Mouse (Mus musculus): ENCODE measurements around the gene a. TPM values are rescaled to one million over a fixed set of nuclear protein-coding genes. Genes with fewer than 3 reads are reported as not detected.

Gene a
- polyA plus RNA-seq, 1 experiment = not detected

DNA sequence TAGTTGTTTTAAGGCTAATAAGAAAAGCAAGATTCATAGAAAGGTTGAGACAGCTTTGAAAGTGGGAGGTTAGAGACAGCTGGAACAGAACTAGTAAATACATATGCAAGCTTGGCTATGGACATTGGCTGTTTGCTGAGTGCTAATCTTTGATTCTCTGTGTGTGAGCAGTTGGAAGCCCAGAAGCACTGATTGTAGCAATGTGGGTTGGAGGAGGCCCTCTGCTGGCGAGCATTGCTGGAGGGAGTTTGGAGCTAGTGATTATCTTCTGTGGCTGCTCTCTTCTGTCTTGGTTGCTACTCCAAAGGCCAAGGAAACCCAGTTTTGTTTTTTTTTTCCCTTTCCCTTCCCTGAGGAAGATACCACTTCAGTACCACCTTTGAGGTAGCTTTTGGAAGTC, 26.6 kb downstream of the a start:
- Histone ChIP-seq H3K4me3 (ENCODE audit: low read depth, low read length) (no peak overlapping the region), H3K27ac (ENCODE audit: insufficient read depth, low read length) (no peak overlapping the region), H3K27me3 (ENCODE audit: control insufficient read depth, insufficient read depth, low read length, poor library complexity, severe bottlenecking) (no peaks in the 10 kb centered on the region), H3K9ac (ENCODE audit: low read depth, poor library complexity, severe bottlenecking) (no peak overlapping the region), H3K36me3 (ENCODE audit: control insufficient read depth, insufficient read depth, low read length, poor library complexity, severe bottlenecking) (peaks cover 3% of the 10 kb centered on the region), H3K9me3 (replicated peaks; ENCODE audit: control insufficient read depth, insufficient read depth, low read length, poor library complexity, severe bottlenecking) (no peaks in the 10 kb centered on the region), H3K4me1 (ENCODE audit: control insufficient read depth, insufficient read depth, low read length) (no peaks in the 10 kb centered on the region)
- TF ChIP-seq POLR2A (IDR thresholded peaks at IDR 0.05; ENCODE audit: insufficient read depth, low read length) (no peak), CTCF (IDR thresholded peaks at IDR 0.05; ENCODE audit: low read depth, low read length) (peak; percentile 53)

GRCm38 (mm10) chr2:154818599-154818998, 27.4 kb downstream of the a start:
- Histone ChIP-seq H3K27me3 (ENCODE audit: control insufficient read depth, insufficient read depth, low read length, poor library complexity, severe bottlenecking) (no peaks in the 10 kb centered on the region), H3K9ac (ENCODE audit: low read depth, poor library complexity, severe bottlenecking) (no peak overlapping the region), H3K9me3 (replicated peaks; ENCODE audit: control insufficient read depth, insufficient read depth, low read length, poor library complexity, severe bottlenecking) (no peaks in the 10 kb centered on the region), H3K27ac (ENCODE audit: insufficient read depth, low read length) (no peak overlapping the region), H3K4me1 (ENCODE audit: control insufficient read depth, insufficient read depth, low read length) (no peaks in the 10 kb centered on the region), H3K36me3 (ENCODE audit: control insufficient read depth, insufficient read depth, low read length, poor library complexity, severe bottlenecking) (peaks cover 5% of the 10 kb centered on the region), H3K4me3 (ENCODE audit: low read depth, low read length) (no peak overlapping the region)
- TF ChIP-seq CTCF (IDR thresholded peaks at IDR 0.05; ENCODE audit: low read depth, low read length) = no peak
- TF ChIP-seq POLR2A (IDR thresholded peaks at IDR 0.05; ENCODE audit: insufficient read depth, low read length) = no peak
- no peak for TF ChIP-seq EP300 (IDR thresholded peaks at IDR 0.05; ENCODE audit: insufficient read depth, low read depth, low read length)

GRCm38 (mm10) chr2:154820346-154820745, 29.1 kb downstream of the a start:
- H3K9ac ChIP-seq (ENCODE audit: low read depth, poor library complexity, severe bottlenecking) = no peak overlapping the region
- no peak for TF ChIP-seq EP300 (IDR thresholded peaks at IDR 0.05; ENCODE audit: insufficient read depth, low read depth, low read length)
- no peak for TF ChIP-seq POLR2A (IDR thresholded peaks at IDR 0.05; ENCODE audit: insufficient read depth, low read length)
- TF ChIP-seq CTCF (IDR thresholded peaks at IDR 0.05; ENCODE audit: low read depth, low read length) = no peak
- no peaks in the 10 kb centered on the region for H3K9me3 ChIP-seq (replicated peaks; ENCODE audit: control insufficient read depth, insufficient read depth, low read length, poor library complexity, severe bottlenecking)
- H3K4me3 ChIP-seq (ENCODE audit: low read depth, low read length) = no peak overlapping the region
- peaks cover 5% of the 10 kb centered on the region for H3K36me3 ChIP-seq (ENCODE audit: control insufficient read depth, insufficient read depth, low read length, poor library complexity, severe bottlenecking)
- no peaks in the 10 kb centered on the region for H3K4me1 ChIP-seq (ENCODE audit: control insufficient read depth, insufficient read depth, low read length)
- no peak overlapping the region for H3K27ac ChIP-seq (ENCODE audit: insufficient read depth, low read length)
- no peaks in the 10 kb centered on the region for H3K27me3 ChIP-seq (ENCODE audit: control insufficient read depth, insufficient read depth, low read length, poor library complexity, severe bottlenecking)

GRCm38 (mm10) chr2:154826054-154826538, 34.9 kb downstream of the a start:
- H3K36me3 ChIP-seq (ENCODE audit: control insufficient read depth, insufficient read depth, low read length, poor library complexity, severe bottlenecking) = peaks cover 8% of the 10 kb centered on the region
- H3K27me3 ChIP-seq (ENCODE audit: control insufficient read depth, insufficient read depth, low read length, poor library complexity, severe bottlenecking) = no peaks in the 10 kb centered on the region
- TF ChIP-seq POLR2A (IDR thresholded peaks at IDR 0.05; ENCODE audit: insufficient read depth, low read length) (no peak), EP300 (IDR thresholded peaks at IDR 0.05; ENCODE audit: insufficient read depth, low read depth, low read length) (no peak), CTCF (IDR thresholded peaks at IDR 0.05; ENCODE audit: low read depth, low read length) (no peak)
- no peak overlapping the region for H3K27ac ChIP-seq (ENCODE audit: insufficient read depth, low read length)
- H3K9ac ChIP-seq (ENCODE audit: low read depth, poor library complexity, severe bottlenecking) = no peak overlapping the region
- H3K9me3 ChIP-seq (replicated peaks; ENCODE audit: control insufficient read depth, insufficient read depth, low read length, poor library complexity, severe bottlenecking) = no peaks in the 10 kb centered on the region
- no peaks in the 10 kb centered on the region for H3K4me1 ChIP-seq (ENCODE audit: control insufficient read depth, insufficient read depth, low read length)
- no peak overlapping the region for H3K4me3 ChIP-seq (ENCODE audit: low read depth, low read length)

- H3K9ac ChIP-seq (ENCODE audit: low read depth, poor library complexity, severe bottlenecking) = no peak overlapping the region
- H3K27me3 ChIP-seq (ENCODE audit: control insufficient read depth, insufficient read depth, low read length, poor library complexity, severe bottlenecking) = no peaks in the 10 kb centered on the region
- H3K27ac ChIP-seq (ENCODE audit: insufficient read depth, low read length) = no peak overlapping the region
- H3K4me1 ChIP-seq (ENCODE audit: control insufficient read depth, insufficient read depth, low read length) = no peaks in the 10 kb centered on the region
- H3K4me3 ChIP-seq (ENCODE audit: low read depth, low read length) = no peak overlapping the region
- H3K36me3 ChIP-seq (ENCODE audit: control insufficient read depth, insufficient read depth, low read length, poor library complexity, severe bottlenecking) = peaks cover 8% of the 10 kb centered on the region
- no peaks in the 10 kb centered on the region for H3K9me3 ChIP-seq (replicated peaks; ENCODE audit: control insufficient read depth, insufficient read depth, low read length, poor library complexity, severe bottlenecking)
- TF ChIP-seq POLR2A (IDR thresholded peaks at IDR 0.05; ENCODE audit: insufficient read depth, low read length) (no peak), EP300 (IDR thresholded peaks at IDR 0.05; ENCODE audit: insufficient read depth, low read depth, low read length) (no peak), CTCF (IDR thresholded peaks at IDR 0.05; ENCODE audit: low read depth, low read length) (no peak)
Measured at GRCm38 (mm10) chr2:154827521-154827920, 36.3 kb downstream of the a start.

DNA sequence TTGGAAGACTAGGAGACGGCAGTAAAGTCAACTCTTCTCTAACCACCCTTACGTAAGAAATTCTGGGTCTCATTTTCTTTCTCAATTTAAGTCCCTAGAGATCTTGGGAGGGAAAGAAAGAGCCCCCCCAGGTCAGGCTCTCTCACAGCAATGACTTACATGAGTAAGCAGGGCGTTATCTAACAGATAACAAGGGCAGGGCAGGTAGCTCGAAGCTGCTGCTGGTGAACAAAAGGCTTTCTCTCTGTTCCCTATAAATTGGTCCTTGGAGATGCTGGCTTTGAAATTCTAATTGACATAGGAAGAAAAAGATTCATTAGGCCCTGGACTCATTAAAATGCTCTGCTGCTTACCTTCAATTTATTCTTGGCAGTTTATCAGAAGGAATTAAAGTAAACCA, 41.3 kb downstream of the a start:
- Histone ChIP-seq H3K4me3 (ENCODE audit: low read depth, low read length) (no peak overlapping the region), H3K27ac (ENCODE audit: insufficient read depth, low read length) (no peak overlapping the region), H3K27me3 (ENCODE audit: control insufficient read depth, insufficient read depth, low read length, poor library complexity, severe bottlenecking) (no peaks in the 10 kb centered on the region), H3K9me3 (replicated peaks; ENCODE audit: control insufficient read depth, insufficient read depth, low read length, poor library complexity, severe bottlenecking) (no peaks in the 10 kb centered on the region), H3K36me3 (ENCODE audit: control insufficient read depth, insufficient read depth, low read length, poor library complexity, severe bottlenecking) (peaks cover 6% of the 10 kb centered on the region; the same call in 1 of the 2 replicates), H3K9ac (ENCODE audit: low read depth, poor library complexity, severe bottlenecking) (no peak overlapping the region), H3K4me1 (ENCODE audit: control insufficient read depth, insufficient read depth, low read length) (no peaks in the 10 kb centered on the region)
- TF ChIP-seq CTCF (IDR thresholded peaks at IDR 0.05; ENCODE audit: low read depth, low read length) = no peak
- TF ChIP-seq EP300 (IDR thresholded peaks at IDR 0.05; ENCODE audit: insufficient read depth, low read depth, low read length) = no peak
- no peak for TF ChIP-seq POLR2A (IDR thresholded peaks at IDR 0.05; ENCODE audit: insufficient read depth, low read length)

Measured in ES-Bruce4 (cell line).